Mouse (Mus musculus) heart, embryonic 15.5 days (tissue): ENCODE results near the gene Plin2. TPM values are rescaled to one million over a fixed set of nuclear protein-coding genes. Genes with fewer than 3 reads are reported as not detected.

ENCODE experiments used
- ATAC-seq: fragments of 200-750 bp; cut with Nextera tagmentation; replicated peaks from 2 replicates; pipeline ENCODE4 v1.8.0; 2017; ENCODE audit warnings: low read depth, moderate TSS enrichment; ENCODE audit not compliant: insufficient number of reproducible peaks, insufficient read depth, low FRiP score
- H3K27ac ChIP-seq: fragments of 300-500 bp; sonication (generic); 2 replicates; pipeline ENCODE4 v1.5.1; 2015; ENCODE audit warnings: mild to moderate bottlenecking, inconsistent platforms
- H3K27me3 ChIP-seq: fragments of 300-500 bp; sonication (generic); 2 replicates; pipeline ENCODE4 v1.6.1; 2015; ENCODE audit warnings: inconsistent platforms
- H3K36me3 ChIP-seq: fragments of 300-500 bp; sonication (generic); 2 replicates; pipeline ENCODE4 v1.6.1; 2015; ENCODE audit warnings: mild to moderate bottlenecking, inconsistent platforms
- H3K4me1 ChIP-seq: fragments of 300-500 bp; sonication (generic); replicated peaks from 2 replicates; pipeline ENCODE4 v1.6.1; 2015; ENCODE audit warnings: inconsistent platforms
- H3K4me2 ChIP-seq: fragments of 300-500 bp; sonication (generic); 2 replicates; pipeline ENCODE4 v1.6.1; 2015; ENCODE audit warnings: inconsistent platforms, mild to moderate bottlenecking, moderate library complexity
- H3K4me3 ChIP-seq: fragments of 300-500 bp; sonication (generic); 2 replicates; pipeline ENCODE4 v1.5.1; 2015; ENCODE audit warnings: mild to moderate bottlenecking, inconsistent platforms
- H3K9ac ChIP-seq: fragments of 300-500 bp; sonication (generic); 2 replicates; pipeline ENCODE4 v1.6.1; 2015; ENCODE audit warnings: mild to moderate bottlenecking, inconsistent platforms
- H3K9me3 ChIP-seq: fragments of 300-500 bp; sonication (generic); replicated peaks from 2 replicates; pipeline ENCODE4 v1.6.1; 2016; ENCODE audit warnings: inconsistent platforms
- WGBS: fragments of 180-500 bp; shearing (Covaris S2); methylation state at CpG from one replicate; pipeline ENCODE4 v1.1.7; 2015; ENCODE audit warnings: mixed read lengths; 5-methylcytosine and 5-hydroxymethylcytosine counted together
- polyA plus RNA-seq: library from polyadenylated mRNA; unstranded; fragments of >200 nt; fragmentation: Nextera tagmentation; extraction: Ambion mirVana; gene quantifications from 2 replicates; pipeline ENCODE4 v1.2.1, GENCODE M21; 2015

Plin2 gene
- 62.8 and 71.7 TPM in 2 replicates for polyA plus RNA-seq

DNA sequence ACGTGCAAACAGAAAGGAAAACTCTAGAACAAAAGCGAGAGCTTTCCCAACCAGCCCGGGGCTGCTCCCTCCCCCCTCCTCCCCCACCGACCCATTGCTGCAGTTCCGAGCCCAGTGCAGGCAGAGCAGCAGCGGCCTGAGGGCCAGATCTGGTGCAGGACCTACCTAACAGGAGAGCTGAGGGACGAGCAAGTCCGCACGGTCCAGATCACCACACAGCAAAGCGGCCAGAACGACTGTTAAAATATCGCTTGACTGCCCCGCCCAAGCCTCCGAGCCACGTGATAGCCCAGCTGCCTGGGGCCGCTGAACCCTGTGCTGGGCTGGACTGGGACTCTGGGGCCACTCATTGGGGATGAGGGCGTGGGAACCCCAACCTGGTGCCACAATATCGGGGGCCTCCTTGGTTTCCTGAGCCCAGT, at the start of gene Plin2:
Gene Plin2 (minus strand): TSS at position 281 of the 422 bp plus-strand sequence.
- H3K27ac ChIP-seq: peak within 1 kb of the TSS; percentile 83
- H3K4me3 ChIP-seq: peak within 1 kb of the TSS; percentile 79
- H3K36me3 ChIP-seq: peaks cover 9% of the 10 kb centered on the region
- peak within 1 kb of the TSS; percentile 81 for H3K9ac ChIP-seq
- peak; percentile 91 for ATAC-seq
- under 1% methylated on average over 18 of the region's 18 CpGs for WGBS
- no peaks in the 10 kb centered on the region for H3K27me3 ChIP-seq
- H3K4me2 ChIP-seq: peak within 1 kb of the TSS; percentile 83
- peaks cover 16% of the 10 kb centered on the region for H3K4me1 ChIP-seq
- no peaks in the 10 kb centered on the region for H3K9me3 ChIP-seq

GRCm38 (mm10) chr4:86718878-86719577, 49.2 kb upstream of the Plin2 start:
- Histone ChIP-seq H3K27ac (no peak overlapping the region), H3K4me3 (no peak overlapping the region), H3K4me1 (peaks cover 6% of the 10 kb centered on the region; the same call in 1 of the 2 replicates), H3K9me3 (no peaks in the 10 kb centered on the region), H3K36me3 (no peaks in the 10 kb centered on the region), H3K9ac (no peak overlapping the region), H3K4me2 (no peak overlapping the region), H3K27me3 (no peaks in the 10 kb centered on the region)
- WGBS: 63% methylated on average over 4 of the region's 4 CpGs
- ATAC-seq: no peak

GRCm38 (mm10) chr4:86717176-86717575, 47.3 kb upstream of the Plin2 start:
- Histone ChIP-seq H3K27ac (0 out of 2 replicates have a peak overlapping the region, but pooled peaks have one; percentile 32), H3K27me3 (no peaks in the 10 kb centered on the region), H3K4me2 (no peak overlapping the region), H3K4me3 (no peak overlapping the region), H3K4me1 (peaks cover 6% of the 10 kb centered on the region; the same call in 1 of the 2 replicates), H3K9ac (no peak overlapping the region), H3K36me3 (no peaks in the 10 kb centered on the region), H3K9me3 (no peaks in the 10 kb centered on the region)
- WGBS: 49% methylated on average over 1 of the region's 1 CpGs
- ATAC-seq: 0 out of 2 replicates have a peak, but pooled peaks have one; percentile 53

- 88% methylated on average over 1 of the region's 1 CpGs for WGBS
- Histone ChIP-seq H3K36me3 (no peaks in the 10 kb centered on the region), H3K4me2 (no peak overlapping the region), H3K9ac (no peak overlapping the region), H3K9me3 (no peaks in the 10 kb centered on the region), H3K4me1 (peaks cover 6% of the 10 kb centered on the region; the same call in 1 of the 2 replicates), H3K27ac (no peak overlapping the region), H3K4me3 (no peak overlapping the region), H3K27me3 (no peaks in the 10 kb centered on the region)
- ATAC-seq: no peak
Measured at GRCm38 (mm10) chr4:86715341-86715740, 45.5 kb upstream of the Plin2 start.

DNA sequence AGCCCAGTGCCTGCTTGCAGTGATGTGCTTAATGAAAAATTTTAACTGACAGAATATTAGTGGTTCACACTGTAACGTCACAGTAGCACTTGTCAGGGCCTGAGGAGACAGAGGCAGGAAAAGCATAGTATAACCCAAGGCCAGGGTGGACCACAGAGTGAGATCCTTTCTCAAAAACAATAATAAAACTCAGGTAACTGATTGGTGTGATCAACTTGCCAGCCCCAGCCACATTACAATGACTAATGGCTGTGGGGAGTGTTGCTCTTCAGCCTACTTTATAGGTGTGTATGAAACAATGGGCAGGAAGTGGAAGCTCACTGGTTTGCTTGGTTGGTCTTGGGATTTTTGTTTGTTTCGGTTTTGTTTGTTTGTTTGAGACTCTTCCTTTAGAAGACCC, 43.7 kb upstream of the Plin2 start:
- no peak overlapping the region for H3K9ac ChIP-seq
- no peaks in the 10 kb centered on the region for H3K36me3 ChIP-seq
- WGBS: 59% methylated on average over 2 of the region's 2 CpGs
- no peak overlapping the region for H3K4me2 ChIP-seq
- ATAC-seq: no peak
- H3K27ac ChIP-seq: no peak overlapping the region
- no peaks in the 10 kb centered on the region for H3K9me3 ChIP-seq
- peaks cover 6% of the 10 kb centered on the region; the same call in 1 of the 2 replicates for H3K4me1 ChIP-seq
- H3K27me3 ChIP-seq: no peaks in the 10 kb centered on the region
- H3K4me3 ChIP-seq: no peak overlapping the region

DNA sequence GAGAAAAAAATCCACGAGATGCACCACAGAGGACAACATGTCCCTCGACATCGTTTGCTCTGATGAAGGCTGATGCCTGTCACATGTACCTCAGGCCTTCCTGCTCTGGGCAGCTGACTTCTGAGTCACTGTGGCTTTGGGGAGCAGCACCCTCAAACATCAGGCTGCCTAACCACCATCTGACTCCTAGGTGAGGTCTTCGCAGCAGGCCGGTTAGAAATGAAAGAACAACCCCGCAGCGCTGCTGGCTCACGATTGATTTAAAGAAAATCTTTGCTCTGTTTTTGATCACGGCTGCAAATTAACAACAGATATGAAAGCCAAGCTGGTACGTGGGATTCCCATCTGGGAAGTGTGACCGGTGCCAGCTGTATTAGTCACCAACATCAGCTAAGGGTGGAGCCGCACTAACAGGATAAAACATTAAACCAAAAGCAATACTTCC, 42.9 kb upstream of the Plin2 start:
- Histone ChIP-seq H3K9ac (no peak overlapping the region), H3K36me3 (no peaks in the 10 kb centered on the region), H3K9me3 (no peaks in the 10 kb centered on the region), H3K4me3 (no peak overlapping the region), H3K27me3 (no peaks in the 10 kb centered on the region), H3K27ac (no peak overlapping the region), H3K4me2 (no peak overlapping the region), H3K4me1 (peaks cover 6% of the 10 kb centered on the region; the same call in 1 of the 2 replicates)
- no peak for ATAC-seq
- WGBS: 73% methylated on average over 12 of the region's 12 CpGs

DNA sequence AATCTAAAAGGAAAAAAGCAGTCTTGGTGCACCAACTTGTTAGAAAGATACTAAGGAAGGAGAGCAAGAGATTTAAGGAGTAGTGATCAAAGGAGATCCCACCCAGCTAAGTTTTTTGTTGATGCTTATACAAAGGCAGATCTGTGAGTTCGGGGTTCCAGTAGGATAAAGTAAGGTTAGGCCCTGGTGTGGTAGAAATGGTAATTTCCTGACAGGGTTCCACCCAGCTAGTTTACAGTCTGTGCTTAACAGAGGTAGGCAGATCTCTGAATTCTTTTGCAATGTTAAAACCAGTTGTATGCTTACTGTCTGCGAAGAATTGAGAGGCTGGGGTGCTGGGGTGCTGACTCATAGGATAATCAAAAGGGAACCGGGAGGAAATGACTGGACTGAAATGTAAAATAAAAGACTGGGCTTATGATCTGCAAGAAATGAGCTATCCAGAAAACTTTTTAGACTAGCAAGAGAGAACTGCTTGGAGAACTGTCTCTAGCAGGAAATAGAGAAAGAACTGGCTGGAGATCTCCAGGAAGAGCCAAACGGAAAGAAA, 40.9 kb upstream of the Plin2 start:
- no peak overlapping the region for H3K27ac ChIP-seq
- H3K4me1 ChIP-seq: no peaks in the 10 kb centered on the region
- no peak overlapping the region for H3K9ac ChIP-seq
- no peak overlapping the region for H3K4me2 ChIP-seq
- no peaks in the 10 kb centered on the region for H3K9me3 ChIP-seq
- 57% methylated on average over 4 of the region's 4 CpGs for WGBS
- ATAC-seq: no peak
- no peak overlapping the region for H3K4me3 ChIP-seq
- H3K27me3 ChIP-seq: no peaks in the 10 kb centered on the region
- no peaks in the 10 kb centered on the region for H3K36me3 ChIP-seq

- H3K27me3 ChIP-seq: no peaks in the 10 kb centered on the region
- no peaks in the 10 kb centered on the region for H3K9me3 ChIP-seq
- WGBS: 71% methylated on average over 6 of the region's 6 CpGs
- no peak overlapping the region for H3K27ac ChIP-seq
- no peak for ATAC-seq
- no peak overlapping the region for H3K4me3 ChIP-seq
- H3K36me3 ChIP-seq: no peaks in the 10 kb centered on the region
- H3K9ac ChIP-seq: no peak overlapping the region
- no peak overlapping the region for H3K4me2 ChIP-seq
- no peaks in the 10 kb centered on the region for H3K4me1 ChIP-seq
Measured at GRCm38 (mm10) chr4:86710034-86710650, 40.3 kb upstream of the Plin2 start.

DNA sequence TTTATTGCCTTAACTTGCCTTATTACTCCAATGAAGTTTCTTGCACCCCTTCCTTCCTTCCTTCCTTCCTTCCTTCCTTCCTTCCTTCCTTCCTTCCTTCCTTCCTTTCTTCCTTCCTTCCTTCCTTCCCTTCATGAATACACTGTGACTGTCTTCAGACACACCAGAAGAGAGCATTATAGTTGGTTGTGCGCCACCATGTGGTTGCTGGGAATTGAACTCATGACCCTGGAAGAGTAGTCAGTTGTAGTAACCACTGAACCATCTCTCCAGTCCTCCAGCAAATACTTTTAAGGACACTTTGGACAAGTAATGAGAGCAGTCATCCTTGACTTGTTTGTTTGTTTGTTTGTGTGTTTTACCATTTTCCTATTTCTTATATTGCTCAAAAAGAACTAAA, 38.9 kb upstream of the Plin2 start:
- Histone ChIP-seq H3K9ac (no peak overlapping the region), H3K27ac (no peak overlapping the region), H3K4me3 (no peak overlapping the region), H3K9me3 (no peaks in the 10 kb centered on the region), H3K27me3 (no peaks in the 10 kb centered on the region), H3K4me2 (no peak overlapping the region), H3K4me1 (no peaks in the 10 kb centered on the region), H3K36me3 (no peaks in the 10 kb centered on the region)
- 37% methylated on average over 1 of the region's 1 CpGs for WGBS
- no peak for ATAC-seq

DNA sequence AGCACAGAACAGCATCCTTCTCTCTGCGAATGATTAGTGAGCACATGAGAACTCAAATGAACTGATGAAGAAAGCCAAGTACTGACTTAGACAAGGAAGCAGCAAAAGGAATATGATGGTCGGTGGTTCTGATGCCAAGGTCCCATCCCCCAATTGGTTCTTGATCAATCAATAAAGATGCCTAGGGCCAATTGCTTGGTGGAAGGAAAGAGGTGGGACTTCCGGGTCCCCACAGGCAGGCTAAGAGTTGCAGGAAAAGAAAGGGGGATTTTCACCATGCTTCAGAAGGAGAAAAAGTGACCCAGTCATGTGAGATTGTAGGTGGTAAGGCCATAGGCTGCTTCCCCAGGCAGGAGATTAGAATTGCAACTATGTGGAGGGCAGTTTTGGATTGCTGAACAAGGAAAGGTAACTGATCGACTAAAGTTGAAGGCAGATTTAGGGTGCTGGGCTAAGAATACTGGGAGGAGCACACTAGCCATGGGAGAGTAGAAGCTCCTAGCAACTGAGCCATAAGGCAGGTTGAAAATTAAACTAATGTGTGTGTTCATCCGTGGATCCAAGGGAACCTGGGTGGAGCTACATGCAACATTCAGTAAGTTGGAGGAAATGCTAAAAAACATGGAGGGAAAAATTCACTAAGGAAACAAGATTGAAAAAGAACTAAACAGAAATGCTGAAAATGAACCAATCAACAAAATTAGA, 29.5 kb upstream of the Plin2 start:
- Histone ChIP-seq H3K9me3 (no peaks in the 10 kb centered on the region), H3K4me3 (no peak overlapping the region), H3K4me2 (no peak overlapping the region), H3K4me1 (no peaks in the 10 kb centered on the region), H3K27ac (no peak overlapping the region), H3K27me3 (no peaks in the 10 kb centered on the region), H3K36me3 (no peaks in the 10 kb centered on the region), H3K9ac (no peak overlapping the region)
- WGBS: 73% methylated on average over 5 of the region's 5 CpGs
- no peak for ATAC-seq

DNA sequence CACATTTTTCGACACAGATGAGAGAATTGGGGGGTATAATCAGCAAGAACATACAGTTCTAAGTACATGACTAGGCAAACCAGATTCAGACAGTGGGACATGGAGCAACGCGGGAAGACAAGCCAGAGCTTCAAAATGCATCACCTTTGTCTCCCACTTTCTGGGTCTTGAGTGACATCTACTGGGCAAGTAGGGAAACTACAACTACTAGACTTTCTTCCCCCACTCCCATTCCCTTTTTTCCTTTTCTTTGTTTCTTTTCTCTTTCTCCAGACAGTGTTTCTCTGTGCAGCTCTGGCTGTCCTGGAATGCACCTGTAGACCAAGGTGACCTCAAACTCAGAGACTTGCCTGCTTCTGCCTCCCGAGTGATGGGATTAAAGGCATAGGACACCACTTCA, 27.0 kb upstream of the Plin2 start:
- WGBS: 6% methylated on average over 4 of the region's 4 CpGs
- H3K9ac ChIP-seq: no peak overlapping the region
- H3K27ac ChIP-seq: no peak overlapping the region
- H3K27me3 ChIP-seq: no peaks in the 10 kb centered on the region
- H3K36me3 ChIP-seq: no peaks in the 10 kb centered on the region
- H3K4me3 ChIP-seq: no peak overlapping the region
- ATAC-seq: no peak
- no peak overlapping the region for H3K4me2 ChIP-seq
- H3K9me3 ChIP-seq: no peaks in the 10 kb centered on the region
- no peaks in the 10 kb centered on the region for H3K4me1 ChIP-seq
